Mouse (Mus musculus) lung, embryonic 15.5 days (tissue): ENCODE results near the gene Lrrc45. TPM values are rescaled to one million over a fixed set of nuclear protein-coding genes. Genes with fewer than 3 reads are reported as not detected.
A peak's percentile ranks its signal among the peaks of the same experiment; 100 is the strongest.
"Not testable (repeated sequence)": the region's sequence is repeated elsewhere in the genome, so short reads cannot be mapped to it uniquely, and the experiment has no call there.

ENCODE experiments used
- ATAC-seq: fragments of 200-750 bp; cut with Nextera tagmentation; 2 replicates; pipeline ENCODE4 v1.8.0; 2017; ENCODE audit warnings: moderate number of reproducible peaks, borderline replicate concordance; ENCODE audit not compliant: low FRiP score, low TSS enrichment; ENCODE audit errors: extremely low read depth
- H3K27ac ChIP-seq: fragments of 300-500 bp; sonication (generic); 2 replicates; pipeline ENCODE4 v1.5.1; 2015; ENCODE audit warnings: moderate library complexity, mild to moderate bottlenecking, inconsistent platforms
- H3K27me3 ChIP-seq: fragments of 300-500 bp; sonication (generic); 2 replicates; pipeline ENCODE4 v1.6.1; 2015; ENCODE audit warnings: inconsistent platforms
- H3K36me3 ChIP-seq: fragments of 300-500 bp; sonication (generic); 2 replicates; pipeline ENCODE4 v1.6.1; 2015; ENCODE audit warnings: inconsistent platforms
- H3K4me1 ChIP-seq: fragments of 300-500 bp; sonication (generic); 2 replicates; pipeline ENCODE4 v1.6.1; 2015; ENCODE audit warnings: inconsistent platforms
- H3K4me2 ChIP-seq: fragments of 300-500 bp; sonication (generic); 2 replicates; pipeline ENCODE4 v1.6.1; 2015; ENCODE audit warnings: inconsistent platforms, mild to moderate bottlenecking, moderate library complexity
- H3K4me3 ChIP-seq: fragments of 300-500 bp; sonication (generic); 2 replicates; pipeline ENCODE4 v1.5.1; 2015; ENCODE audit warnings: mild to moderate bottlenecking, inconsistent platforms
- H3K9ac ChIP-seq: fragments of 300-500 bp; sonication (generic); 2 replicates; pipeline ENCODE4 v1.6.1; 2015; ENCODE audit warnings: inconsistent platforms
- H3K9me3 ChIP-seq: fragments of 300-500 bp; sonication (generic); 2 replicates; pipeline ENCODE4 v1.6.1; 2016; ENCODE audit warnings: inconsistent platforms
- WGBS: fragments of 180-500 bp; shearing (Covaris S2); methylation state at CpG from one replicate; pipeline ENCODE4 v1.1.7; 2015; 5-methylcytosine and 5-hydroxymethylcytosine counted together
- polyA plus RNA-seq: library from polyadenylated mRNA; unstranded; fragments of >200 nt; fragmentation: Nextera tagmentation; extraction: Ambion mirVana; gene quantifications from 2 replicates; pipeline ENCODE4 v1.2.1, GENCODE M21; 2015

Lrrc45 gene
- polyA plus RNA-seq, result 57.9 and 59.9 TPM in 2 replicates

DNA sequence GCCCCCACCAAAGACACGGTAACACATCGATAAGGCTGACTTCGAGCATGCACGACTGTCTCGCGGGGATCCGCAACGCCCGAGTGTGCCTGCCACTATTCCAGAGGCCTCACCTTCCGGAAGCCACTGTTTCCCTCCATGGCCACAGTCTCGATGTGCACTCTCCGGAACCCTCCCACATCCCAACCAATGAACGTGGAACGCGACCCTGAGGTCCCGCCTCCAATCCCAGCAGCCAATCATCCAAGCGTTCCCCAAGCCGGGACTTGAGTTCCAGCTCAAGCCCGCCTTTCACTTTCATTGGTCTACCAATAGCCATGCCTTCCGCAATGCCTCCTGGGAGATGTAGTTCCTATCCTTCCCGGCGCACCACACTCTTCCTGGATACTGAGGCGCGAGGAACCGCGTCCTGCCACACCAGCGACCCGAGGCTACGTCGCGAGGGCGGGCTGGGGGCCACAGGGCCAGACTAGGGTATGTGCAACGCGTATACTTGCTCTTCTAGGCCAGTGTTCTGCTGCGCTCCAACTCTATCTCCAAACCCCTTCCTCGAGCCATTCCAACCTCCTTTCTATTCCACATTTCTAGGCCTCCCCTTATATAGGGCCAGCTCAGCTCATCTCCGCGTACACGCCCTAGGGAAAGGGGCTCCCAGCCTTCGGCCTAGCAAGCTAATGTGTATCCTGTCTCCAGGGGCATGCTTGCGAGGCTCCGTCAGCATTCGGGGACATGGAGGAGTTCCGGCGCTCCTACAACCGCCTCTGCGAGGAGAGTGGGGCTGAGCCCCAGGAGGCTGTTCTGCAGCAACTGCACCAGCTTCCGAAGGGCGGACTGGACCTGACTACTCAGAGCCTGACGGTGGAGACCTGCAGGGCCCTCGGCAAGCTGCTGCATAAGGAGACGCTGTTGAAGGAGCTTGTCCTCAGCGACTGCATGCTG lies at the start of gene Lrrc45, which contains the start of gene Cenpx:
TSS of gene Lrrc45 (plus strand) at position 346 of the 939 bp plus-strand sequence.
TSS of gene Cenpx (minus strand) at position 159 of the 939 bp plus-strand sequence.
- Histone ChIP-seq H3K4me2 (peak within 1 kb of the TSS; percentile 94), H3K4me3 (peak within 1 kb of the TSS; percentile 58), H3K36me3 (peaks cover 26% of the 10 kb centered on the region), H3K27me3 (no peaks in the 10 kb centered on the region), H3K9ac (peak within 1 kb of the TSS; percentile 66), H3K27ac (peak within 1 kb of the TSS; percentile 73), H3K4me1 (peaks cover 33% of the 10 kb centered on the region), H3K9me3 (no peaks in the 10 kb centered on the region)
- whole genome bisulfite sequencing, result 2% methylated on average over 53 of the region's 53 CpGs
- ATAC-seq, result peak; percentile 95

GRCm38 (mm10) chr11:120665406-120665805 lies 48.3 kb upstream of the Lrrc45 start:
- Histone ChIP-seq H3K4me3 (no peak overlapping the region), H3K27me3 (peaks cover 47% of the 10 kb centered on the region), H3K27ac (no peak overlapping the region), H3K9ac (no peak overlapping the region), H3K4me2 (no peak overlapping the region), H3K36me3 (no peaks in the 10 kb centered on the region), H3K4me1 (peaks cover 18% of the 10 kb centered on the region), H3K9me3 (no peaks in the 10 kb centered on the region)
- 50% methylated on average over 3 of the region's 3 CpGs for WGBS
- ATAC-seq, result peak; percentile 68; the same call in 1 of the 2 replicates

GRCm38 (mm10) chr11:120666617-120667016 lies 47.1 kb upstream of the Lrrc45 start:
- no peak for ATAC-seq
- Histone ChIP-seq H3K27me3 (peaks cover 35% of the 10 kb centered on the region), H3K4me2 (no peak overlapping the region), H3K27ac (no peak overlapping the region), H3K36me3 (no peaks in the 10 kb centered on the region), H3K9ac (no peak overlapping the region), H3K9me3 (no peaks in the 10 kb centered on the region), H3K4me1 (peaks cover 10% of the 10 kb centered on the region; the same call in 1 of the 2 replicates), H3K4me3 (no peak overlapping the region)
- 3% methylated on average over 3 of the region's 3 CpGs for WGBS

- under 1% methylated on average over 83 of the region's 83 CpGs for WGBS
- H3K4me1 ChIP-seq, result peaks cover 7% of the 10 kb centered on the region
- peak within 1 kb of the TSS; percentile 62 for H3K4me3 ChIP-seq
- H3K4me2 ChIP-seq, result peak within 1 kb of the TSS; percentile 83
- no peaks in the 10 kb centered on the region for H3K27me3 ChIP-seq
- peak; percentile 97 for ATAC-seq
- H3K36me3 ChIP-seq, result peaks cover 10% of the 10 kb centered on the region
- peak within 1 kb of the TSS; percentile 64 for H3K9ac ChIP-seq
- peak within 1 kb of the TSS; percentile 86 for H3K27ac ChIP-seq
- H3K9me3 ChIP-seq, result no peaks in the 10 kb centered on the region
These were observed 40.8 kb upstream of the Lrrc45 start, which contains the start of gene Aspscr1 for GRCm38 (mm10) chr11:120672687-120673593. TSS of gene Aspscr1 (plus strand) at chr11:120672973.

DNA sequence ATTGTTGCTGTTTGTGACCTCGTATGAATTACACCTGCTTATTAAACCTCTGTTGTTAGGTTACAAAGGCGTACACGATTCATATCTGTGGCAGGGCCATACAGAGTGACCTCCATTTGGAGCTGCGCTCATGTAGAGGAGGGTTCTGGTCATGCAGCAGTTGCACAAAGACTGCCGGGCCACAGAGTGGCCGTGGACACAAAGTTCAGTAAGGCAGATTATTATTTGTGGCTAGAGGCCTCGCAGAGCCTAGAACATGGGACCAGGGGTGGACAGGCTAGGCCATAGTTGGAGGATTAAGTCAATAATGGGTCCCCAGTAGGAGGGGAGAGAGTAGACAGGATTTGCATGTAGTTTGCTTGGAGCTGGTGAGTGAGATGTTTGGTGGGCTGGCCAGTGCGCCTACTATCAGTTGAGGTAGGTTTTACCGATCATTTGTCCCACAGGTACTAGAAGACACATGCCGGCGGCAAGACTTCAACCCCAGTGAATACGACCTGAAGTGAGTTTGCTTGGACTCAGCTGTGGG lies 40.1 kb upstream of the Lrrc45 start:
- peak; percentile 12; the same call in 1 of the 2 replicates for ATAC-seq
- Histone ChIP-seq H3K27me3 (no peaks in the 10 kb centered on the region), H3K4me1 (peaks cover 7% of the 10 kb centered on the region), H3K4me3 (peak overlapping the region; percentile 62), H3K27ac (peak overlapping the region; percentile 86), H3K4me2 (peak overlapping the region; percentile 83), H3K9ac (peak overlapping the region; percentile 64), H3K36me3 (peaks cover 17% of the 10 kb centered on the region), H3K9me3 (no peaks in the 10 kb centered on the region)
- 33% methylated on average over 12 of the region's 12 CpGs for WGBS

GRCm38 (mm10) chr11:120675875-120676274 lies 37.9 kb upstream of the Lrrc45 start:
- H3K36me3 ChIP-seq, result peaks cover 35% of the 10 kb centered on the region
- H3K27me3 ChIP-seq, H3K4me3 ChIP-seq, ATAC-seq, H3K27ac ChIP-seq, H3K9me3 ChIP-seq, H3K9ac ChIP-seq, H3K4me2 ChIP-seq, H3K4me1 ChIP-seq: not testable (repeated sequence)
- 86% methylated on average over 4 of the region's 5 CpGs for WGBS

DNA sequence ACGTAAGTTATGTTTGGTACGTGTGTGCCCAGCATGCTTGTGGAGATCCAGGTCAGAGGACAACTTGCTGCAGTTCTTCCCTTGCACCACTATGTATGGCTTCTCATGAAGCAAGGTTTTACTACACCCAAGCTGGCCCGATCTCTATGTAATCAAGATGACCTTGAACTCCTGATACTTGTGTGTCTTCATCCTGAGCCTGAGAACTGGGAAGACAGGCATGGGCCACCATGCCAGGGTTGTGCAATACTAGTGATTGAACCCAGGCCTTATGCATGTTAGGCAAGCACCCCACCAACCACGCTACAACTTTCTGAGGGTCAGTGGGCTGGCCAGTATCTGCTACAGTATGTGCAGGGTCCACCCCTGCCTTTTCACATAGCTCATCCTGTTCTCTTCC lies 36.8 kb upstream of the Lrrc45 start:
- Histone ChIP-seq H3K36me3 (peaks cover 42% of the 10 kb centered on the region), H3K27ac (no peak overlapping the region)

DNA sequence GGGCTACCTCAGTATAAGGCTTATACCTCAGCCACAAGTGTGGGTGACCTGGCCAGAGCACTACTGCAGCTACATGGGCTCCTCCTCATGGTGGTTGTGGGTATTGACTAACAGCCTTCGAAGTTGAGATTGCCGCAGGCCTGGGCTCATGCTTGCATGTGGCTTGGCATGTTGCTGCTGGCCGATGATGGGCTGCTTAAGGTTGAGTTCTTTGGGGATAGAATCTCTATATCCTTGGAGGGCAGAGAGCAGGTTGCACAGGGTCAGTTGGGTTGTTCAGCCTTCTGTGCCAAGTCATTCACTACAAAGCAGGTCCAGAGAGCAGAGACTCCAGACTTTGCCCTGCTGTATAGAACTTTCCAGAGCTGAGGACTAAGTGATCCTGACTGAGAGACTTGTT lies 33.8 kb upstream of the Lrrc45 start:
- Histone ChIP-seq H3K27me3 (no peaks in the 10 kb centered on the region), H3K36me3 (peaks cover 47% of the 10 kb centered on the region), H3K4me2 (no peak overlapping the region), H3K4me3 (no peak overlapping the region), H3K9ac (no peak overlapping the region), H3K27ac (no peak overlapping the region), H3K9me3 (no peaks in the 10 kb centered on the region), H3K4me1 (peaks cover 4% of the 10 kb centered on the region)
- ATAC-seq, result no peak
- WGBS, result 73% methylated on average over 3 of the region's 3 CpGs

More for the DNA sequence above, 36.8 kb upstream of the Lrrc45 start:
- no peaks in the 10 kb centered on the region for H3K27me3 ChIP-seq
- no peak overlapping the region for H3K9ac ChIP-seq
- no peak overlapping the region for H3K4me3 ChIP-seq
- no peaks in the 10 kb centered on the region for H3K9me3 ChIP-seq
- peaks cover 7% of the 10 kb centered on the region for H3K4me1 ChIP-seq
- 91% methylated on average over 4 of the region's 4 CpGs for WGBS
- ATAC-seq, result no peak
- no peak overlapping the region for H3K4me2 ChIP-seq

- Histone ChIP-seq H3K27me3 (no peaks in the 10 kb centered on the region), H3K4me2 (no peak overlapping the region), H3K27ac (no peak overlapping the region), H3K9me3 (no peaks in the 10 kb centered on the region), H3K4me3 (no peak overlapping the region), H3K9ac (no peak overlapping the region), H3K36me3 (peaks cover 44% of the 10 kb centered on the region), H3K4me1 (peaks cover 27% of the 10 kb centered on the region)
- no peak for ATAC-seq
- 99% methylated on average over 5 of the region's 5 CpGs for WGBS
These were observed 31.0 kb upstream of the Lrrc45 start for GRCm38 (mm10) chr11:120682683-120683082.

GRCm38 (mm10) chr11:120683536-120683935 lies 30.2 kb upstream of the Lrrc45 start:
- Histone ChIP-seq H3K4me3 (no peak overlapping the region), H3K9me3 (no peaks in the 10 kb centered on the region), H3K27me3 (no peaks in the 10 kb centered on the region), H3K27ac (no peak overlapping the region), H3K9ac (no peak overlapping the region), H3K4me2 (no peak overlapping the region), H3K4me1 (peaks cover 27% of the 10 kb centered on the region), H3K36me3 (peaks cover 37% of the 10 kb centered on the region)
- no peak for ATAC-seq
- 87% methylated on average over 3 of the region's 3 CpGs for WGBS

- no peak for ATAC-seq
- Histone ChIP-seq H3K4me3 (no peak overlapping the region), H3K9me3 (no peaks in the 10 kb centered on the region), H3K36me3 (peaks cover 38% of the 10 kb centered on the region), H3K27me3 (no peaks in the 10 kb centered on the region), H3K27ac (peak overlapping the region; percentile 51), H3K4me2 (no peak overlapping the region), H3K9ac (no peak overlapping the region), H3K4me1 (peaks cover 27% of the 10 kb centered on the region)
- WGBS, result 70% methylated on average over 2 of the region's 2 CpGs
These were observed 29.6 kb upstream of the Lrrc45 start for GRCm38 (mm10) chr11:120684086-120684485.
